Mouse (Mus musculus) cerebellum, postnatal 36 days (tissue): ENCODE data around the gene Mettl13.

Experiments
- DNase-seq, 2 experiments: peaks; one replicate each; pipeline ENCODE4 v3.0.0; 2021 to 2022; ENCODE audit warnings: mixed read lengths in 2 of 2

Gene Mettl13

DNA sequence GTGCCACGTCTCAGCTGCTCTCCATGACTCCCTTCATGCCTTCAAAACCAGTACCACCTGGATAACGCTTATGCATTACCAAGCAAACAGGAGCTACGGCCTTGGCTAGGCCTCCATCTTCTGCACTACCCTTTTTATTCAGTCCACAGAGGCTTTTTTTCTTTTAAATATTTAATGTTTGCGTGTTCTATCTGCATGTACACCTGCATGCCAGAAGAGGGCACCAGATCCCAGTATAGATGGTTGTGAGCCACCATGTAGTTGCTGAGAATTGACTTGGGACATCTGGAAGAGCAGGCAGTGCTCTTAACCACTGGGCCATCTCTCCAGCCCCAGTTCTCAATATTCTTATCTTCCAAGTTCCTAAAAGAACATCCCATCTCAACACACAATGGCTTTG, 16.8 kb downstream of the Mettl13 start:
- no peak for DNase-seq

DNA sequence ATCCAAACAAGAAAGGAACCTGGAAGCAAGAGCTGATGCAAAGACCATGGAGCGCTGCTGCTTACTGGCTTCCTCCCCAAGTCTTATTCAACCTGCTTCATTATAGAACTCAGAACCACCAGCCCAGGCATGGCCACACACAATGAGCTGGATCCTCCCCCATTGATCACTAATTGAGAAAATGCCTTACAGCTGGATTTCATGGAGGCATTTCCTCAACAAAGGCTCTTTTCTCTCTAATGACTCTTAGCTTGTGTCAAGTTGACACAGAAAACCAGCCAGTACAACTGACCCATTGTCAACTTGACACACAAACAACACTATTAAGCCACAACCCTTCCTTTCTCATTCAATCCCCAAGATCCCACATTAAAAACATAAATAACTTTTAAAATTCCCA, 17.7 kb downstream of the Mettl13 start:
- DNase-seq = no peak

DNA sequence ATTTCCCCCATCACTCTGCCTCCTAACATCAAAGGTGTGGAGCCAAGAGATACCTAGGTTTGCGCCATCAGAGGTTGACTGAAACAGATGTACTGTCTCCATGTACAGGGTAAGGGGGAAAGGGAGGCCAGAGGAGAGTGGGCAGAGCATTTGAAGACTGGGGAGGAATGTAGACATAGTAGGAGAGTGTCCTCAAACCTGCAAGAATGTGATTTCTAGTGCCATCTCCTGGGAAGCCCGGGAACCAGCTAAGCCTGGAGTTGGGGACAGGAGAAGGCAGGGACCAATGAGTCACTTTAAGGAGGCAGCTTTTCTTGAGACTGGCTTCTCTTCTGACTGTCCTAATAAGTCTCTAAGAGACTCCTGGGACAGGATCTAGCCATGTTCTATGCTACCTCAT, 18.7 kb downstream of the Mettl13 start:
- DNase-seq = peak in 1 of 2 experiments; percentile 21

DNA sequence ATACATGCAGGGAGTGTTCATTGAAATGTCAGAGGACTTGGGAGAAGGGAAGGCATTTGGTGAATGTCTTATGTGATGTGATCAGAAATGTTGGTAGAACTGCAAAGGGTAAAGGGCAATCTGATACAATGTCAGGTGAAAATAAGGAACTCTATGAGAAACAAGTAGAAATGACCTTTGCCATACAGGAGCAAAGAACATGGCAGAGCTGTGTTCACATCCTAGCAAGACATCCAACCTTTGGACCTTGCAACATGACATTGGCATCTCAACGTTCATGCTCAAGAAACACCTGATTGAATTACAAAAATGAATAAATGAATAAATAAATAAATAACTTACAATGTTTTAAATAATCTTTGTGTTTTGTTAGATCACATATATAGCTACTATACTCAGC, 33.2 kb downstream of the Mettl13 start:
- DNase-seq = no peak

DNA sequence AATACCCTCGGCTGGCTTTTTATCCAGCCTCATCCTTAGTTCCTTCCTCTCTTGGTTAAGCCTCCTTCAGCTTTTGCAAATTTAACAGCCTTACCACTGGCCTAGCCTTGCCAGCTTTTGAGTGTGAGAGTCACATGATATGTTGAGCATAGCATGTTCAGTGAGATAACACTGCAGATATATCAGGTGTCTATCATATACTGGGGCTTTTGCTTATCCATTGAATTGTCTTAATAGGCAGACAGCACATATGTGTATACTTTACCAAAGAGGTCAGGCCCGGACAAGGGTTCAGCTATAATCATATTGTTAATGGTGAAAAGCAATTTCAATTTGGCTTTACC, 38.4 kb downstream of the Mettl13 start:
- DNase-seq = no peak

DNA sequence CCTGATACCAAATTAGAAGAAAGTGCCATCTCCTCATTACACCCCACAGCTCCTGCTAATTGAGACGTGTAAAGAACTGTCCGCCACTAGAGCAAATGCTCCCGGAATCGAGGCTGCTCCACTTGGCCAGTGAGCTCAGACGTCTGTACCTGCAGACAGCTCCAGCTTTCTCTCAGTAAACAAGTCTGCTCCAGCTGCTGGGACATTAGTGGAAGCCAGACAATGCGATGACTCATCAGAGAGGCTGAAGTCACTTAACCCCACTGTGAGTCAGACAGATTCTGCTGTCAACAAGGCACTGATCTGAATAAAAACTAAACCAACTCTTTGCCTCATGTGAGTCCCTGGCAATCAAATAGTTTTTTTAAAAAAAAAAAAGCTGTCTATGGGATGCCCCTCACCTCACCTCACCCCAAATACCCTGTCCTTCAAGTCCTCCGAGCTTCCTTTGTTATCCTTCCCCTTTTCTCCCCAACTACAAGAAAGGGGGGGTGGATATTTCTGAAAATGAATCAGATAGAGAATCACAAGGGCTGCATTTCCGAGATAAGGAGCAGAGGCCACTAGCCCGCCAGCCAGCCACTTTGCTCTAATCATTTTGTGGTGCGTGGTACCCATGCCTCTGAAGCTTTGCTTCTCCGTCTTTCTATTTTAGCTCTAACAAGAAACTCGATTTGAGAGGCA, 38.9 kb downstream of the Mettl13 start:
- no peak for DNase-seq

DNA sequence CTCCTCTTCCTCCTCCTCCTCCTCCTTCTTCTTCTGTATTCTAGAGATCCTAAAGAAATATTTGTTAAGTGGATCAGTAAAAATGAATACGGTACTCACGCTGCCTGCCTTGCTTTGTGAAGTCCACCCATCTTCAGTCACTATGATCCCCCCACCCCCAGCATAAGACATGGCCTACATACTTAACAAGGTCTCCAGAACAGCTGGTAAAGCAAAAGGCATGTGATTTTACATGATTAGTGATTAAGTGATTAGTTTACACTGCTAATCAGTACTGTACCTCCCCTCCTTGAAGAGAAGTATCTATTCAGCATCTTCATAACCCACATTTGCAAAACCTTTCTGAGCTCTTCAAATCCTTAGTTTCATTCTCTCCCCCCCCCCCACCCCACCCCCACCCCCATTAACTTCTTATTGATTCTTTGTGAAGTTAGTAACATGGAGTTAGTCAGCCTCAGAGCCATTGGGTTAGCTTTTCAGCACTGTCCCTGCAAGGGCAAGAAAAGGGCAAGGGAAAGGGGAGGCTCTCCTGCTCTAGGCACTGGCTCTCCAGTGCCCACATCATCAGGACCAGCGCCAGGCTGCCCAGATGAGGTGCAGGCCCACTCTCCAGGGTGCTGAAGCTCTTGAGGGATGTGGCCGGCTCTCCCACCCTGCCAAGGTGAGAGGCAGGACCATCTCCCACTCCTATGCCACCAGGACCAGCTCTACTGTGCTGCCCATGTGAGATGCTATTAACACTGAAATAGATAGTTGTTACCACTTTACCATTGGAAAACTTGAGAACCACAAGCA, 39.9 kb downstream of the Mettl13 start:
- no peak for DNase-seq

DNA sequence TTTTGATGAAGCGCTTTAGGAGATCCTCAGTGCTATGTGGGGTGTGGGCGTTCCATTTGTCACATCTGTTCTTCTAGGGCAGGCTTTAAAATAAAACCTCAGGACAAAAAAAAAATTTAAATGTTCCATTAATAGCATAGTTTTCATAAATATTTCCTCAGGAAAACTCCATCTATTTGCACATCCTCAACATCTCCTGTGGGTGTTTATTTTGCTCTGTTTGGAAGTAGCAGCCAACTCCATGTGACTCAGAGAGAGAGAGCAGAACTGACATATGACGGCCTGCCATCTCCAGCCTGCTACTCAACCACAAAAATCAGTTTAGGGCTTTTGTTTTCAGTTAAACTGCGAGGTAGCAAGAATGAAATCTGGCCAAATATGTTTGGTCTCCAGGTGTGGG, 41.8 kb downstream of the Mettl13 start:
- DNase-seq = no peak

DNA sequence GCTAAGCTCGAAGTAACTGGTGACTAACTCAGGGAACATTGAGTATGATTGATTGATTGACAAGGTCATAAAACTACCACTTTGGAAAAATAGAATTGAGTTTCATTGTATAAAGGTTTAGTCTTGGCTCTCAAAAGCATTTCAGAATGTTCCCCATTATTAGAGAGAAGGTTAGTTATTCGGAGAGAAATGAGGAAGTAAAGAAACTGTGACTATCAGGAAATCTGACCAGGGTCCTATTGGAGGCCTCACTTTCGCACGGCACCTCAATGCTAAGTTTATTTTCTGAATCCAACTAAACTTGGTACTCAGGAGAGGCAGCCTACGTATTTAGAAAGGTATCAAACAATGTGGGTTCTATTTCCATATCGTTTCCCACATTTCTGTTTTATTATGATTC, 42.7 kb downstream of the Mettl13 start:
- DNase-seq = no peak
